Mouse (Mus musculus) G1E (cell line): Measurements from ENCODE around the gene Dnase1l2. TPM values are rescaled to one million over a fixed set of nuclear protein-coding genes. Genes with fewer than 3 reads are reported as not detected.
A peak's percentile ranks its signal among the peaks of the same experiment; 100 is the strongest.

Source experiments
- ATAC-seq: 2 replicates; pipeline ENCODE4 v1.8.0; 2016; ENCODE audit warnings: mild to moderate bottlenecking; ENCODE audit not compliant: insufficient number of reproducible peaks, poor library complexity, low FRiP score, severe bottlenecking; ENCODE audit errors: extremely low read depth
- DNase-seq: peaks from one replicate; pipeline ENCODE4 v3.0.0; 2012; ENCODE audit warnings: low spot score
- H3K27me3 ChIP-seq: 2 replicates; pipeline ENCODE4 v1.6.1; 2012; ENCODE audit warnings: mild to moderate bottlenecking, low read length, inconsistent platforms; ENCODE audit not compliant: insufficient read depth
- H3K36me3 ChIP-seq: replicated peaks from 2 replicates; pipeline ENCODE3; 2012; ENCODE audit warnings: mild to moderate bottlenecking, inconsistent platforms
- H3K4me1 ChIP-seq: 2 replicates; pipeline ENCODE4 v1.6.1; 2012; ENCODE audit warnings: low read depth, low read length, inconsistent platforms, mixed read lengths; ENCODE audit not compliant: insufficient read depth
- H3K4me3 ChIP-seq: 2 replicates; pipeline ENCODE4 v1.5.1; 2012; ENCODE audit warnings: low read depth, mild to moderate bottlenecking, inconsistent platforms, low read length, moderate library complexity, mixed read lengths
- H3K9me3 ChIP-seq: replicated peaks from 2 replicates; pipeline ENCODE4 v1.6.1; 2012; ENCODE audit warnings: inconsistent platforms
- CTCF ChIP-seq: IDR thresholded peaks from 2 replicates; pipeline ENCODE4 v1.5.1; 2012; ENCODE audit warnings: low read depth, low read length, inconsistent platforms, mixed read lengths
- GATA1 ChIP-seq: IDR thresholded peaks from 2 replicates; pipeline ENCODE4 v1.6.1; 2012; ENCODE audit warnings: borderline replicate concordance, low read length, inconsistent platforms, mixed read lengths
- GATA2 ChIP-seq: IDR thresholded peaks from 2 replicates; pipeline ENCODE4 v1.6.1; 2012; ENCODE audit warnings: low read depth, low read length, inconsistent platforms, borderline replicate concordance
- POLR2AphosphoS5 ChIP-seq: IDR thresholded peaks from 2 replicates; pipeline ENCODE4 v1.6.1; 2012; ENCODE audit warnings: low read depth, low read length, inconsistent platforms; ENCODE audit not compliant: insufficient replicate concordance
- TAL1 ChIP-seq: conservative IDR thresholded peaks from 2 replicates; pipeline ENCODE4 v1.6.1; 2012; ENCODE audit warnings: low read depth, low read length, inconsistent platforms, mixed read lengths
- polyA plus RNA-seq: library from polyadenylated mRNA; stranded (reverse); fragments of >175 nt; gene quantifications from 2 replicates; pipeline ENCODE4 v1.2.3, GENCODE M21; 2012
- total RNA-seq, 2 experiments: library from RNA; stranded (forward) in 1 of 2; stranded (reverse) in 1 of 2; fragments of 200-1000 nt in 1 of 2; fragments of >200 nt in 1 of 2; fragmentation: Nextera tagmentation in 1 of 2; gene quantifications; 2 replicates each; pipeline ENCODE4 v1.2.3; 2014 to 2017

Gene Dnase1l2
- total and polyA plus RNA-seq, 3 experiments, result 0.05 to 2.3 (median 1.3) TPM

- Histone ChIP-seq H3K27me3 (peaks cover 36% of the 10 kb centered on the region), H3K4me3 (no peak overlapping the region), H3K4me1 (peaks cover 18% of the 10 kb centered on the region), H3K36me3 (no peaks in the 10 kb centered on the region), H3K9me3 (peaks cover 3% of the 10 kb centered on the region)
- ATAC-seq (no peak), DNase-seq (no peak)
- no peak for TF ChIP-seq TAL1
Observed at GRCm38 (mm10) chr17:24483495-24483894, 40.6 kb upstream of the Dnase1l2 start.

DNA sequence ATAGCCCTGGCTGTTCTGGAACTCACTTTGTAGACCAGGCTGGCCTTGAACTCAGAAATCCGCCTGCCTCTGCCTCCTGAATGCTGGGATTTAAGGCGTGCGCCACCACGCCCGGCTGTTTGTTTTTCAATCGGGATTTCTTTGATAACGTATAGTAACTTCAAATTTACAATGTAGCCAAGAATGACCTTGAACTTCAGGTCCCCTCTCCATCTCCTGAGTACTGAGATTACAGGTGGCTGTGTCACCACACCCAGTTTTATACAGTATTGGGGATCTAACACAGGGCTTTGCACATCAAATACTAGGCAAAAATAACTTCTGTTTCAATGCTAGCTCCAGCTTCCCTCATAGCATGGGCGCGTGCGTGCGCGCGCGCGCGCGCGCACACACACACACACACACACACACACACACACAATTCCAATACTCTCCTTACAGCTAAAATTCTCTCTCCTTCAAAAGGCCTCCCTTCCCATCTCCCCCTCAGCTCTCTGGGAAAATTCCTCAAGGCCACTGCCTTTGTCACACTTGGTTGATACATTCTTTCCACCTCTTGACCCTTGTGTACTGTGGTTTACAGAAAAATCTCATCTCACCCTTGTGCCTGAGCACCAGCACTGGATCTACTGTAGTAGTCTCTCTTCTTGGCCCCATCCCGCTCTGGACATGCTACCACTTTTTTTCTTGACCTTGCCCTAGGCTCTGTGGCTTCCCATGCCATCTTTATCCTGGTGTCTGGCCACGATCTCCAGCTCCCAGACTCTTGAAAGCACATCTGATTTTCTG, 38.3 kb upstream of the Dnase1l2 start:
- H3K27me3 ChIP-seq, result peaks cover 19% of the 10 kb centered on the region
- ATAC-seq (no peak), DNase-seq (no peak)
- peaks cover 38% of the 10 kb centered on the region for H3K4me1 ChIP-seq
- H3K4me3 ChIP-seq, result no peak overlapping the region
- no peaks in the 10 kb centered on the region for H3K9me3 ChIP-seq
- TF ChIP-seq GATA1 (no peak), CTCF (no peak), TAL1 (no peak), POLR2AphosphoS5 (no peak), GATA2 (no peak)
- peaks cover 21% of the 10 kb centered on the region for H3K36me3 ChIP-seq

- ATAC-seq (no peak), DNase-seq (peak; percentile 35)
- Histone ChIP-seq H3K4me3 (no peak overlapping the region; the same call in 1 of the 2 replicates), H3K9me3 (no peaks in the 10 kb centered on the region), H3K27me3 (peaks cover 13% of the 10 kb centered on the region), H3K36me3 (peaks cover 30% of the 10 kb centered on the region), H3K4me1 (peaks cover 40% of the 10 kb centered on the region)
- no peak for TF ChIP-seq TAL1
- TF ChIP-seq GATA2, result no peak
- no peak for TF ChIP-seq POLR2AphosphoS5
- TF ChIP-seq CTCF, result no peak
- no peak for TF ChIP-seq GATA1
Observed at GRCm38 (mm10) chr17:24480201-24480826, 37.4 kb upstream of the Dnase1l2 start.

DNA sequence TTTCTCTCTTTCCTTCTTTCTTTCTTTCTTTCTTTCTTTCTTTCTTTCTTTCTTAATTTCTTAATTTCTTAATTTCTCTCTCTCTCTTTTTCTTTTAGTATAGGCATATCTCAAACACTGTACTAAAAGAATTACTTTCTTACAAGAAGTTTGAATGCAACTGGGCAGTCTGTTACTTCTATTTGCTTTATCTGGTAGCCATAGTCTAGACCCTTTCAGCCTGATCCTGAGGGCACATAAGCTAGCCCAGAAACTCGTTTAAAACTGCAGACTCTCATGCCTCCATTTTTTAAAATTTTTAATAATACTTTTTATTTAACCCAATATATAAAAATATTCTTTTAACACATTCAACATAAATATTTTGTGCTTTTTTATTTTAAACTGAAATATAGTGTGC, 36.5 kb upstream of the Dnase1l2 start:
- no peaks in the 10 kb centered on the region for H3K9me3 ChIP-seq
- peak overlapping the region; percentile 40; the same call in 1 of the 2 replicates for H3K4me3 ChIP-seq
- TF ChIP-seq TAL1 (no peak), POLR2AphosphoS5 (no peak), GATA2 (no peak), CTCF (no peak), GATA1 (no peak)
- peaks cover 44% of the 10 kb centered on the region for H3K4me1 ChIP-seq
- DNase-seq (no peak), ATAC-seq (no peak)
- H3K27me3 ChIP-seq, result peaks cover 5% of the 10 kb centered on the region; the same call in 1 of the 2 replicates
- H3K36me3 ChIP-seq, result peaks cover 38% of the 10 kb centered on the region

DNA sequence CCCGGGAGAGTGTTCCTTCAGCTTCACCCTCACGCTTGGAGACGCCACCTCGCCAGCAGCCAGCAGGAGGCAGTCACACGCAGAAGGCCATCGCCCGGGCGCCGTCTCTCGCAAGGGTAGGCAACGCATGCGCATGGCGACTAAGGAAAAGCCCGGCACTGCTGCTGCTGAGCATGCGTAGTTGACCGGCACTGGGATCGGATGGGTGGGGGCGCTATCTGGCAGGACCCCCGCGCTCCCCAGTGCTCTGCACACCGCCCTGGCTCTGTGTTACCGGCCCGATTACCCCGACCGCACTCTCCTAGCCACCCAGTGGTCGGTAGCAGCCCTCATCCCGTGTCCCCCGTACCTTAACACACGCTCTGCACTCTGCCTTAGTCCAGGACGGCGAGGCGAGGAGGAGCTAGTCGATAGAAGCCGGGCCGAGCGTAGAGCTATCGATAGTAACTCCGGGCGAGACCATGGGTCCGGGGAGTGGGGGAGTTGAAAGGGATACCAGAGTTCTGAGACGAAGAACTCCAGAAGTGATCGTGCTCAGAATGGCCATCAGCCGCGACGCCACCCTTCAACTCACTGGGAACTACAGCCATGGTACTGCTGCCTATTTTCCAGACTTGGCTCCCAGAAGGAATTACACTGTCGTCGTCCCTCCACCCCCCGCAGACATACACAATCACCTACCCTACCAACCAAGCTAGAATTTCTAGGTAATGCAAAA, 35.9 kb upstream of the Dnase1l2 start, which contains the start of gene Mlst8:
Gene Mlst8 (minus strand): TSS at position 416 of the 718 bp plus-strand sequence.
- peak within 1 kb of the TSS; percentile 96 for H3K4me3 ChIP-seq
- H3K27me3 ChIP-seq, result 0 out of 2 replicates have a peak, but pooled peaks cover 3% of the 10 kb centered on the region
- DNase-seq (peak; percentile 90), ATAC-seq (peak; percentile 74)
- H3K9me3 ChIP-seq, result no peaks in the 10 kb centered on the region
- H3K4me1 ChIP-seq, result peaks cover 50% of the 10 kb centered on the region
- H3K36me3 ChIP-seq, result peaks cover 45% of the 10 kb centered on the region
- no peak for TF ChIP-seq GATA2
- no peak for TF ChIP-seq TAL1
- peak; percentile 81 for TF ChIP-seq CTCF
- no peak for TF ChIP-seq GATA1
- no peak for TF ChIP-seq POLR2AphosphoS5

GRCm38 (mm10) chr17:24477985-24478600, 35.2 kb upstream of the Dnase1l2 start:
- DNase-seq, result peak; percentile 2
- no peak for ATAC-seq

More at GRCm38 (mm10) chr17:24477985-24478600, 35.2 kb upstream of the Dnase1l2 start:
- peaks cover 57% of the 10 kb centered on the region for H3K4me1 ChIP-seq
- peak overlapping the region; percentile 96 for H3K4me3 ChIP-seq
- no peaks in the 10 kb centered on the region for H3K27me3 ChIP-seq
- H3K36me3 ChIP-seq, result peaks cover 52% of the 10 kb centered on the region
- TF ChIP-seq POLR2AphosphoS5 (peak; percentile 39; the same call in 1 of the 2 replicates), GATA1 (no peak), TAL1 (no peak)
- H3K9me3 ChIP-seq, result no peaks in the 10 kb centered on the region
